ENCODE assay signal across 31 mouse cellular contexts in the genomic region with DNA sequence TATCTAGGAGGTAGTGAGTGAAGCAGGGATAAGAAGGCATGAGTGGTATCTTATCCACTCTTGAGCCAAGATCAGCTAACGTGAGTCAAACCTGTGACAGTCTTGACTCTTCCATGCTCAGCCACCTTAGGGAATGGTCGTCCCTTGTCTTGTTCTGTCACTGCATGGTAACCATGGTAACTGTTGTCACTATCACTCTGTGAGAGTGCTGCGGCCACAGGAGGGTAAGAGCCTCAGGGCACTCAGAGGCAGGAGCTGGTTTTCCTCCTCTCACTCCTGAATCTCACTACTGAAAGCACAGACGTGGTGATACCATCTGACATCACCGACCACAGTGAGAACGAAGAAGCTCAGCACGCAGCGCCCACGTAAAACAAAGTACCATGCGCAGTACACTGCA. TPM values are rescaled to one million over a fixed set of nuclear protein-coding genes. Genes with fewer than 3 reads are reported as not detected.
DNase-seq lines count a peak whose midpoint lies in the region; ATAC-seq lines count a peak whose summit lies in the region.
"Had no signal": no experiment of that assay in that cellular context is flagged by ENCODE, and none has a peak within 500 bp of the region (broad histone marks: within the 10 kb centered on the region; RNA-seq: fewer than 3 reads in every experiment).

No protein-coding gene starts in this region.

- WGBS in midbrain, embryonic 13.5 days = 60% methylated on average over 10 of the region's 10 CpGs
- WGBS in midbrain, embryonic 11.5 days = 63% methylated on average over 10 of the region's 10 CpGs

- no peaks in the 10 kb centered on the region for H3K27me3 ChIP-seq in midbrain, embryonic 13.5 days
- H3K27me3 ChIP-seq in midbrain, embryonic 11.5 days (ENCODE audit: control insufficient read depth, insufficient read depth, low read length) = no peaks in the 10 kb centered on the region
- H3K27me3 ChIP-seq: limb, embryonic 15.5 days had no signal

- intact Hi-C loops in heart, postnatal 14 days (cut with DNase I) = loop anchor here (1.0 kb wide), 1 partner anchor 92 kb away; no protein-coding TSS in a partner anchor

- 0 out of 2 replicates have a peak, but pooled peaks have one; percentile 50 for ATAC-seq in midbrain, embryonic 13.5 days
- no peak for ATAC-seq in midbrain, embryonic 11.5 days (ENCODE audit: low FRiP score)
- ATAC-seq: activated CD4-positive, CD25-positive, alpha-beta regulatory T cell, adult 4 months had no signal

- peak; percentile 18 for DNase-seq in embryo, embryonic 10 days (ENCODE audit: low spot score)
- DNase-seq in embryo, embryonic 10.5 days (ENCODE audit: low spot score) = no peak
- peak; percentile 69 for DNase-seq in heart, adult 11 months
- no peak for DNase-seq in heart, postnatal 14 days
- no peak for DNase-seq in midbrain, embryonic 11.5 days (ENCODE audit: low spot score, missing footprints)
- DNase-seq in retina, embryonic 14.5 days (ENCODE audit: low spot score) = peak; percentile 43
- no peak for DNase-seq in gastrocnemius, postnatal 10 days
- DNase-seq: adrenal gland, adult 8-10 months; cerebellum, adult 9-10 months; heart, adult 18-20 months; kidney, adult 11 months; left cerebral cortex, postnatal 4 days; right cerebral cortex, postnatal 4 days; thymus, postnatal 14 days had no signal

- no peak overlapping the region for H3K27ac ChIP-seq in midbrain, embryonic 13.5 days
- H3K27ac ChIP-seq in midbrain, embryonic 11.5 days (ENCODE audit: low read depth, low read length) = no peak overlapping the region
- H3K27ac ChIP-seq: embryonic facial prominence, embryonic 15.5 days; kidney, postnatal 0 days; left cerebral cortex, adult 2 months; limb, embryonic 15.5 days; liver, embryonic 14.5 days had no signal

- H3K4me3 ChIP-seq in midbrain, embryonic 13.5 days (replicated peaks) = no peak overlapping the region
- H3K4me3 ChIP-seq in midbrain, embryonic 11.5 days (ENCODE audit: low read depth, low read length) = no peak overlapping the region
- H3K4me3 ChIP-seq: embryonic facial prominence, embryonic 15.5 days; heart, embryonic 12.5 days; left cerebral cortex, adult 2 months; limb, embryonic 15.5 days had no signal

- H3K4me2 ChIP-seq in midbrain, embryonic 13.5 days (replicated peaks) = no peak overlapping the region
- no peak overlapping the region for H3K4me2 ChIP-seq in midbrain, embryonic 11.5 days
- H3K4me2 ChIP-seq: embryonic facial prominence, embryonic 15.5 days; heart, embryonic 12.5 days; limb, embryonic 15.5 days; lung, embryonic 14.5 days had no signal

- H3K36me3 ChIP-seq in midbrain, embryonic 13.5 days = no peaks in the 10 kb centered on the region
- no peaks in the 10 kb centered on the region for H3K36me3 ChIP-seq in midbrain, embryonic 11.5 days (ENCODE audit: control insufficient read depth, insufficient read depth, low read length)
- H3K36me3 ChIP-seq: embryonic facial prominence, embryonic 15.5 days; heart, embryonic 12.5 days; limb, embryonic 15.5 days had no signal

- H3K4me1 ChIP-seq in midbrain, embryonic 13.5 days (replicated peaks) = no peaks in the 10 kb centered on the region; the same call in 1 of the 2 replicates
- H3K4me1 ChIP-seq in midbrain, embryonic 11.5 days (ENCODE audit: control insufficient read depth, insufficient read depth, low read length) = 0 out of 2 replicates have a peak, but pooled peaks cover 2% of the 10 kb centered on the region
- H3K4me1 ChIP-seq: embryonic facial prominence, embryonic 15.5 days had no signal

- H3K9me3 ChIP-seq in midbrain, embryonic 13.5 days = no peaks in the 10 kb centered on the region
- H3K9me3 ChIP-seq in midbrain, embryonic 11.5 days (ENCODE audit: control insufficient read depth, low read length) = no peaks in the 10 kb centered on the region
- H3K9me3 ChIP-seq: embryonic facial prominence, embryonic 15.5 days; limb, embryonic 15.5 days had no signal

- H3K9ac ChIP-seq in midbrain, embryonic 13.5 days (replicated peaks) = no peak overlapping the region
- H3K9ac ChIP-seq in midbrain, embryonic 11.5 days (ENCODE audit: low read length) = no peak overlapping the region
- H3K9ac ChIP-seq: embryonic facial prominence, embryonic 15.5 days; heart, embryonic 12.5 days; limb, embryonic 15.5 days; liver, embryonic 14.5 days; lung, embryonic 14.5 days had no signal

RNA-seq across cellular contexts. Expression of a gene that starts 19.7 kb away (rescaled TPM):
- total RNA-seq in heart, postnatal 14 days (2021) = 1 to 10 TPM; 3.6 to 3.8 TPM
- polyA plus RNA-seq in midbrain, embryonic 13.5 days (2015; fragmentation: Nextera tagmentation; extraction: Ambion mirVana) = 1.3 and 1.5 TPM in 2 replicates
- 0.04 and 0.06 TPM in 2 replicates for polyA plus RNA-seq in midbrain, embryonic 11.5 days (2014; fragmentation: Nextera tagmentation; extraction: Ambion mirVana)
- 10 to 100 TPM; 32.5 to 33.7 TPM for total RNA-seq in gastrocnemius, postnatal 10 days (2021)
- total RNA-seq: common myeloid progenitor, adult 5-6 weeks; megakaryocyte, adult 5-6 weeks had no signal
- polyA plus RNA-seq: kidney, postnatal 0 days; large intestine, adult 2 months; liver, embryonic 14.5 days; lung, embryonic 14.5 days had no signal

RNA-seq across cellular contexts. Expression of a gene that starts 24.1 kb away (rescaled TPM):
- total RNA-seq in heart, postnatal 14 days (2021) = not detected
- not detected in 2 replicates for polyA plus RNA-seq in midbrain, embryonic 13.5 days (2015; fragmentation: Nextera tagmentation; extraction: Ambion mirVana)
- polyA plus RNA-seq in midbrain, embryonic 11.5 days (2014; fragmentation: Nextera tagmentation; extraction: Ambion mirVana) = 0.05 and 0.08 TPM in 2 replicates
- total RNA-seq in gastrocnemius, postnatal 10 days (2021) = not detected
- total RNA-seq: common myeloid progenitor, adult 5-6 weeks; gastrocnemius, adult 8-10 months; heart, adult 18-20 months; heart, postnatal 10 days; left cerebral cortex, adult 2 months; megakaryocyte, adult 5-6 weeks had no signal
- polyA plus RNA-seq: activated CD4-positive, CD25-positive, alpha-beta regulatory T cell, adult 4 months; heart, embryonic 12.5 days; large intestine, adult 2 months; liver, embryonic 14.5 days; lung, embryonic 14.5 days; neural tube, embryonic 11.5 days; stomach, embryonic 14.5 days had no signal

RNA-seq across cellular contexts. Expression of a gene that starts 49.1 kb away (rescaled TPM):
- total RNA-seq in heart, postnatal 14 days (2021) = not detected
- polyA plus RNA-seq in midbrain, embryonic 13.5 days (2015; fragmentation: Nextera tagmentation; extraction: Ambion mirVana) = not detected in 2 replicates
- not detected in 2 replicates for polyA plus RNA-seq in midbrain, embryonic 11.5 days (2014; fragmentation: Nextera tagmentation; extraction: Ambion mirVana)
- not detected for total RNA-seq in gastrocnemius, postnatal 10 days (2021)
- total RNA-seq: adrenal gland, adult 8-10 months; gastrocnemius, adult 8-10 months; heart, postnatal 10 days; layer of hippocampus, postnatal 10 days; left cerebral cortex, adult 2 months; left cerebral cortex, postnatal 4 days had no signal
- polyA plus RNA-seq: heart, embryonic 12.5 days; liver, embryonic 14.5 days; neural tube, embryonic 11.5 days; stomach, embryonic 14.5 days had no signal

Comparison
In these comparisons a context has a peak if more than half of its experiments do, and no peak if none do; other contexts are left out.
1. DNase-seq: peak in embryo, embryonic 10 days (single experiment), heart, adult 11 months (single experiment) and retina, embryonic 14.5 days (single experiment); none in embryo, embryonic 10.5 days (single experiment), heart, postnatal 14 days (0 of 2), midbrain, embryonic 11.5 days (single experiment) and gastrocnemius, postnatal 10 days (single experiment).
2. RNA of a gene that starts 19.7 kb away (total RNA-seq): 32.5 to 33.7 TPM in gastrocnemius, postnatal 10 days; 3.6 to 3.8 TPM in heart, postnatal 14 days; every median in the first group is over 4 times any median in the second.